Mouse (Mus musculus) lung, postnatal 0 days (tissue): ENCODE data around the gene Nlrc5. TPM values are rescaled to one million over a fixed set of nuclear protein-coding genes. Genes with fewer than 3 reads are reported as not detected.
"Not testable (repeated sequence)": the region's sequence is repeated elsewhere in the genome, so short reads cannot be mapped to it uniquely, and the experiment has no call there.

Experiments used
- ATAC-seq: fragments of 200-750 bp; cut with Nextera tagmentation; 2 replicates; pipeline ENCODE4 v1.8.0; 2017; ENCODE audit warnings: moderate library complexity
- DNase-seq: peaks from one replicate; pipeline ENCODE4 v3.0.0-alpha.2; 2016; ENCODE audit warnings: low spot score
- H3K27ac ChIP-seq: fragments of 300-500 bp; sonication (generic); 2 replicates; pipeline ENCODE4 v1.5.1; 2014; ENCODE audit warnings: antibody characterized with exemption, mild to moderate bottlenecking, low read length, mixed read lengths
- H3K27me3 ChIP-seq: fragments of 300-500 bp; sonication (generic); replicated peaks from 2 replicates; pipeline ENCODE4 v1.6.1; 2014; ENCODE audit warnings: low read length, mixed read lengths; ENCODE audit not compliant: insufficient read depth
- H3K36me3 ChIP-seq: fragments of 300-500 bp; sonication (generic); 2 replicates; pipeline ENCODE4 v1.6.1; 2014; ENCODE audit warnings: low read length, mixed read lengths; ENCODE audit not compliant: insufficient read depth
- H3K4me1 ChIP-seq: fragments of 300-500 bp; sonication (generic); 2 replicates; pipeline ENCODE4 v1.6.1; 2014; ENCODE audit warnings: antibody characterized with exemption, low read depth, low read length, mixed read lengths; ENCODE audit not compliant: insufficient read depth
- H3K4me2 ChIP-seq: fragments of 300-500 bp; sonication (generic); replicated peaks from 2 replicates; pipeline ENCODE4 v1.6.1; 2014; ENCODE audit warnings: low read depth, mild to moderate bottlenecking, low read length, moderate library complexity, mixed read lengths
- H3K4me3 ChIP-seq: fragments of 300-500 bp; sonication (generic); 2 replicates; pipeline ENCODE4 v1.5.1; 2014; ENCODE audit warnings: low read depth, low read length
- H3K9ac ChIP-seq: fragments of 300-500 bp; sonication (generic); replicated peaks from 2 replicates; pipeline ENCODE4 v1.6.1; 2014; ENCODE audit warnings: low read depth, mild to moderate bottlenecking
- H3K9me3 ChIP-seq: fragments of 300-500 bp; sonication (generic); 2 replicates; pipeline ENCODE4 v1.6.1; 2016; ENCODE audit warnings: low read length, mixed read lengths
- CTCF ChIP-seq: IDR thresholded peaks from 2 replicates; pipeline ENCODE4 v1.5.1; 2016; ENCODE audit warnings: antibody characterized with exemption, mild to moderate bottlenecking
- EP300 ChIP-seq: IDR thresholded peaks from 2 replicates; pipeline ENCODE4 v1.6.1; 2016; ENCODE audit warnings: antibody characterized with exemption, mild to moderate bottlenecking, control low read depth
- WGBS: fragments of 180-500 bp; shearing (Covaris S2); extraction: QIAGEN DNeasy Blood & Tissue Kit; methylation state at CpG from one replicate; pipeline ENCODE4 v1.1.7; 2014; 5-methylcytosine and 5-hydroxymethylcytosine counted together
- polyA plus RNA-seq: library from polyadenylated mRNA; unstranded; fragments of >200 nt; fragmentation: Nextera tagmentation; extraction: Ambion mirVana; gene quantifications from 2 replicates; pipeline ENCODE4 v1.2.1, GENCODE M21; 2015

The Nlrc5 gene
- polyA plus RNA-seq, 1 experiment from 2014 or later, result 0.42 TPM

- no peaks in the 10 kb centered on the region for H3K4me1 ChIP-seq
- no peaks in the 10 kb centered on the region for H3K9me3 ChIP-seq
- DNase-seq (peak; percentile 90), ATAC-seq (peak; percentile 83)
- no peak overlapping the region for H3K27ac ChIP-seq
- no peak overlapping the region for H3K9ac ChIP-seq
- no peaks in the 10 kb centered on the region for H3K27me3 ChIP-seq
- 49% methylated on average over 11 of the region's 11 CpGs for WGBS
- H3K36me3 ChIP-seq, result peaks cover 37% of the 10 kb centered on the region
- no peak overlapping the region for H3K4me2 ChIP-seq
- TF ChIP-seq EP300 (peak; percentile 26; the same call in 1 of the 2 replicates), CTCF (peak; percentile 95)
- H3K4me3 ChIP-seq, result no peak overlapping the region
Observed at GRCm38 (mm10) chr8:94396964-94397657, 37.0 kb upstream of the Nlrc5 start.

GRCm38 (mm10) chr8:94398587-94398986 is 35.6 kb upstream of the Nlrc5 start:
- no peak overlapping the region for H3K4me2 ChIP-seq
- 70% methylated on average over 6 of the region's 6 CpGs for WGBS
- peaks cover 27% of the 10 kb centered on the region for H3K36me3 ChIP-seq
- H3K27me3 ChIP-seq, result no peaks in the 10 kb centered on the region
- TF ChIP-seq CTCF (no peak), EP300 (no peak)
- no peak overlapping the region for H3K9ac ChIP-seq
- no peak overlapping the region for H3K27ac ChIP-seq
- H3K9me3 ChIP-seq, result no peaks in the 10 kb centered on the region
- H3K4me1 ChIP-seq, result no peaks in the 10 kb centered on the region
- no peak for DNase-seq
- no peak for ATAC-seq
- H3K4me3 ChIP-seq, result no peak overlapping the region

- no peak overlapping the region for H3K27ac ChIP-seq
- ATAC-seq (no peak), DNase-seq (no peak)
- no peak overlapping the region for H3K9ac ChIP-seq
- H3K36me3 ChIP-seq, result peaks cover 19% of the 10 kb centered on the region
- no peak overlapping the region for H3K4me3 ChIP-seq
- H3K27me3 ChIP-seq, result no peaks in the 10 kb centered on the region
- H3K9me3 ChIP-seq, result no peaks in the 10 kb centered on the region
- WGBS, result 72% methylated on average over 3 of the region's 3 CpGs
- H3K4me2 ChIP-seq, result no peak overlapping the region
- no peaks in the 10 kb centered on the region for H3K4me1 ChIP-seq
- TF ChIP-seq CTCF (no peak), EP300 (no peak)
Observed at GRCm38 (mm10) chr8:94399361-94399953, 34.7 kb upstream of the Nlrc5 start.

GRCm38 (mm10) chr8:94399957-94400356 is 34.2 kb upstream of the Nlrc5 start:
- H3K9ac ChIP-seq, H3K4me2 ChIP-seq, H3K27me3 ChIP-seq, H3K9me3 ChIP-seq, H3K27ac ChIP-seq, ATAC-seq, H3K4me1 ChIP-seq, H3K4me3 ChIP-seq, DNase-seq: not testable (repeated sequence)
- peaks cover 14% of the 10 kb centered on the region for H3K36me3 ChIP-seq
- WGBS, result 65% methylated on average over 2 of the region's 2 CpGs
- peak; percentile 31 for TF ChIP-seq CTCF

GRCm38 (mm10) chr8:94408443-94409080 is 25.6 kb upstream of the Nlrc5 start:
- Histone ChIP-seq H3K4me3 (no peak overlapping the region), H3K36me3 (no peaks in the 10 kb centered on the region), H3K4me2 (no peak overlapping the region), H3K27ac (no peak overlapping the region), H3K9ac (no peak overlapping the region), H3K27me3 (no peaks in the 10 kb centered on the region), H3K4me1 (no peaks in the 10 kb centered on the region), H3K9me3 (no peaks in the 10 kb centered on the region)
- ATAC-seq, result no peak
- TF ChIP-seq CTCF, result no peak
- TF ChIP-seq EP300, result no peak
- WGBS, result 39% methylated on average over 8 of the region's 8 CpGs
- DNase-seq, result no peak

- Histone ChIP-seq H3K9ac (no peak overlapping the region), H3K4me2 (no peak overlapping the region), H3K27me3 (no peaks in the 10 kb centered on the region), H3K36me3 (no peaks in the 10 kb centered on the region), H3K27ac (no peak overlapping the region), H3K4me1 (no peaks in the 10 kb centered on the region), H3K4me3 (no peak overlapping the region), H3K9me3 (no peaks in the 10 kb centered on the region)
- TF ChIP-seq EP300, result no peak
- TF ChIP-seq CTCF, result no peak
- DNase-seq (no peak), ATAC-seq (no peak)
- WGBS, result 86% methylated on average over 7 of the region's 7 CpGs
Observed at GRCm38 (mm10) chr8:94409523-94409922, 24.6 kb upstream of the Nlrc5 start.
